Mouse (Mus musculus): Measurements from ENCODE around the gene Pde8b. TPM values are rescaled to one million over a fixed set of nuclear protein-coding genes. Genes with fewer than 3 reads are reported as not detected.

Pde8b gene
- polyA plus RNA-seq, 1 experiment from 2014 or later: 2.5 TPM

- Histone ChIP-seq H3K9ac (ENCODE audit: low read length) (no peak overlapping the region), H3K27ac (replicated peaks) (no peak overlapping the region), H3K4me3 (ENCODE audit: low read depth, low read length) (no peak overlapping the region), H3K9me3 (ENCODE audit: control insufficient read depth, low read length) (no peaks in the 10 kb centered on the region), H3K4me1 (replicated peaks; ENCODE audit: control insufficient read depth, insufficient read depth) (no peaks in the 10 kb centered on the region), H3K27me3 (ENCODE audit: control insufficient read depth, insufficient read depth, low read length) (no peaks in the 10 kb centered on the region), H3K4me2 (replicated peaks; ENCODE audit: low read depth) (no peak overlapping the region), H3K36me3 (ENCODE audit: control insufficient read depth, insufficient read depth, low read length) (no peaks in the 10 kb centered on the region)
- TF ChIP-seq EP300 (optimal IDR thresholded peaks at IDR 0.05) (no peak), CTCF (IDR thresholded peaks at IDR 0.05; ENCODE audit: low read depth) (no peak)
- no peak for DNase-seq (ENCODE audit: low spot score)
- WGBS: 88% methylated on average over 4 of the region's 4 CpGs
- no peak for ATAC-seq (ENCODE audit: low FRiP score, low TSS enrichment)
Measured at GRCm38 (mm10) chr13:95058885-95059284, 191.3 kb downstream of the Pde8b start.

GRCm38 (mm10) chr13:95056501-95057280 lies 193.4 kb downstream of the Pde8b start:
- Histone ChIP-seq H3K4me3 (ENCODE audit: low read depth, low read length) (no peak overlapping the region), H3K9me3 (ENCODE audit: control insufficient read depth, low read length) (no peaks in the 10 kb centered on the region), H3K4me2 (replicated peaks; ENCODE audit: low read depth) (no peak overlapping the region), H3K4me1 (replicated peaks; ENCODE audit: control insufficient read depth, insufficient read depth) (no peaks in the 10 kb centered on the region), H3K36me3 (ENCODE audit: control insufficient read depth, insufficient read depth, low read length) (no peaks in the 10 kb centered on the region), H3K27ac (replicated peaks) (no peak overlapping the region), H3K27me3 (ENCODE audit: control insufficient read depth, insufficient read depth, low read length) (no peaks in the 10 kb centered on the region), H3K9ac (ENCODE audit: low read length) (no peak overlapping the region)
- DNase-seq (ENCODE audit: low spot score) (no peak), ATAC-seq (ENCODE audit: low FRiP score, low TSS enrichment) (no peak)
- TF ChIP-seq CTCF (IDR thresholded peaks at IDR 0.05; ENCODE audit: low read depth): no peak
- TF ChIP-seq EP300 (optimal IDR thresholded peaks at IDR 0.05): no peak
- WGBS: 80% methylated on average over 11 of the region's 11 CpGs

GRCm38 (mm10) chr13:95055742-95056388 lies 194.3 kb downstream of the Pde8b start:
- 86% methylated on average over 1 of the region's 1 CpGs for WGBS
- Histone ChIP-seq H3K36me3 (ENCODE audit: control insufficient read depth, insufficient read depth, low read length) (no peaks in the 10 kb centered on the region), H3K4me1 (replicated peaks; ENCODE audit: control insufficient read depth, insufficient read depth) (no peaks in the 10 kb centered on the region), H3K9ac (ENCODE audit: low read length) (no peak overlapping the region), H3K4me2 (replicated peaks; ENCODE audit: low read depth) (no peak overlapping the region), H3K27ac (replicated peaks) (no peak overlapping the region), H3K9me3 (ENCODE audit: control insufficient read depth, low read length) (no peaks in the 10 kb centered on the region), H3K4me3 (ENCODE audit: low read depth, low read length) (no peak overlapping the region), H3K27me3 (ENCODE audit: control insufficient read depth, insufficient read depth, low read length) (no peaks in the 10 kb centered on the region)
- no peak for ATAC-seq (ENCODE audit: low FRiP score, low TSS enrichment)
- TF ChIP-seq CTCF (IDR thresholded peaks at IDR 0.05; ENCODE audit: low read depth) (no peak), EP300 (optimal IDR thresholded peaks at IDR 0.05) (no peak)
- no peak for DNase-seq (ENCODE audit: low spot score)

- no peaks in the 10 kb centered on the region for H3K4me1 ChIP-seq (replicated peaks; ENCODE audit: control insufficient read depth, insufficient read depth)
- no peak overlapping the region for H3K4me2 ChIP-seq (replicated peaks; ENCODE audit: low read depth)
- no peak overlapping the region for H3K4me3 ChIP-seq (ENCODE audit: low read depth, low read length)
- H3K9ac ChIP-seq (ENCODE audit: low read length): no peak overlapping the region
- H3K36me3 ChIP-seq (ENCODE audit: control insufficient read depth, insufficient read depth, low read length): no peaks in the 10 kb centered on the region
- no peak overlapping the region for H3K27ac ChIP-seq (replicated peaks)
- no peaks in the 10 kb centered on the region for H3K9me3 ChIP-seq (ENCODE audit: control insufficient read depth, low read length)
- H3K27me3 ChIP-seq (ENCODE audit: control insufficient read depth, insufficient read depth, low read length): no peaks in the 10 kb centered on the region
- no peak for DNase-seq (ENCODE audit: low spot score)
- 76% methylated on average over 3 of the region's 3 CpGs for WGBS
- TF ChIP-seq CTCF (IDR thresholded peaks at IDR 0.05; ENCODE audit: low read depth) (no peak), EP300 (optimal IDR thresholded peaks at IDR 0.05) (no peak)
- ATAC-seq (ENCODE audit: low FRiP score, low TSS enrichment): no peak
Measured at GRCm38 (mm10) chr13:95052421-95052820, 197.7 kb downstream of the Pde8b start.

GRCm38 (mm10) chr13:95050398-95050797 lies 199.7 kb downstream of the Pde8b start:
- no peak overlapping the region for H3K27ac ChIP-seq (replicated peaks)
- no peak overlapping the region for H3K4me3 ChIP-seq (ENCODE audit: low read depth, low read length)
- no peak overlapping the region for H3K4me2 ChIP-seq (replicated peaks; ENCODE audit: low read depth)
- no peak for DNase-seq (ENCODE audit: low spot score)
- no peaks in the 10 kb centered on the region for H3K27me3 ChIP-seq (ENCODE audit: control insufficient read depth, insufficient read depth, low read length)
- ATAC-seq (ENCODE audit: low FRiP score, low TSS enrichment): no peak
- no peak overlapping the region for H3K9ac ChIP-seq (ENCODE audit: low read length)
- WGBS: 77% methylated on average over 4 of the region's 4 CpGs
- H3K4me1 ChIP-seq (replicated peaks; ENCODE audit: control insufficient read depth, insufficient read depth): no peaks in the 10 kb centered on the region
- TF ChIP-seq CTCF (IDR thresholded peaks at IDR 0.05; ENCODE audit: low read depth): no peak
- no peak for TF ChIP-seq EP300 (optimal IDR thresholded peaks at IDR 0.05)
- H3K9me3 ChIP-seq (ENCODE audit: control insufficient read depth, low read length): no peaks in the 10 kb centered on the region
- no peaks in the 10 kb centered on the region for H3K36me3 ChIP-seq (ENCODE audit: control insufficient read depth, insufficient read depth, low read length)

GRCm38 (mm10) chr13:95044108-95044507 lies 206.0 kb downstream of the Pde8b start:
- no peaks in the 10 kb centered on the region for H3K27me3 ChIP-seq (ENCODE audit: control insufficient read depth, insufficient read depth, low read length)
- H3K27ac ChIP-seq (replicated peaks): no peak overlapping the region
- no peaks in the 10 kb centered on the region for H3K9me3 ChIP-seq (ENCODE audit: control insufficient read depth, low read length)
- no peak overlapping the region for H3K9ac ChIP-seq (ENCODE audit: low read length)
- DNase-seq (ENCODE audit: low spot score) (no peak), ATAC-seq (ENCODE audit: low FRiP score, low TSS enrichment) (no peak)
- WGBS: 37% methylated on average over 1 of the region's 1 CpGs
- no peaks in the 10 kb centered on the region for H3K36me3 ChIP-seq (ENCODE audit: control insufficient read depth, insufficient read depth, low read length)
- TF ChIP-seq CTCF (IDR thresholded peaks at IDR 0.05; ENCODE audit: low read depth): no peak
- no peak for TF ChIP-seq EP300 (optimal IDR thresholded peaks at IDR 0.05)
- no peak overlapping the region for H3K4me3 ChIP-seq (ENCODE audit: low read depth, low read length)
- no peak overlapping the region for H3K4me2 ChIP-seq (replicated peaks; ENCODE audit: low read depth)
- H3K4me1 ChIP-seq (replicated peaks; ENCODE audit: control insufficient read depth, insufficient read depth): no peaks in the 10 kb centered on the region

All from stomach, postnatal 0 days (tissue).